Mouse (Mus musculus): ENCODE results near the gene Arhgap15.

- TF ChIP-seq POLR2A (IDR thresholded peaks at IDR 0.05; ENCODE audit: low read depth, low read length) = no peak
- no peak for TF ChIP-seq CTCF (IDR thresholded peaks at IDR 0.05; ENCODE audit: borderline replicate concordance, insufficient read depth, low read length)
These were observed 509.3 kb downstream of the Arhgap15 start for GRCm38 (mm10) chr2:44257946-44258345.

Data from embryonic fibroblast, embryonic 13.5 days (primary cell).